In genomic region chr17:87550518-87551164, GRCm38 (mm10) we compare ENCODE assay signal across 12 mouse cellular contexts.
DNase-seq lines count a peak whose midpoint lies in the region; ATAC-seq and TF ChIP-seq lines count a peak whose summit lies in the region.
"Had no signal": no experiment of that assay in that cellular context is flagged by ENCODE, and none has a peak within 500 bp of the region (broad histone marks: within the 10 kb centered on the region; RNA-seq: fewer than 3 reads in every experiment).

No protein-coding gene starts in this region.

- peaks cover under 1% of the 10 kb centered on the region; the same call in 1 of the 2 replicates for H3K9me3 ChIP-seq in kidney, embryonic 16.5 days (ENCODE audit: low read length)
- no peaks in the 10 kb centered on the region for H3K9me3 ChIP-seq in hindbrain, embryonic 14.5 days (ENCODE audit: control insufficient read depth, low read length)
- H3K9me3 ChIP-seq: embryonic facial prominence, embryonic 13.5 days had no signal

- no peak overlapping the region for H3ac ChIP-seq in myocyte (ENCODE audit: control insufficient read depth, insufficient read length)

- no peaks in the 10 kb centered on the region for H3K27me3 ChIP-seq in kidney, embryonic 16.5 days (ENCODE audit: insufficient read depth, low read length)
- no peaks in the 10 kb centered on the region for H3K27me3 ChIP-seq in kidney, adult 2 months (replicated peaks; ENCODE audit: control insufficient read depth, insufficient read depth, low read length)
- H3K27me3 ChIP-seq in myocyte (ENCODE audit: control insufficient read depth, insufficient read depth, insufficient read length), result no peaks in the 10 kb centered on the region
- H3K27me3 ChIP-seq in hindbrain, embryonic 14.5 days (ENCODE audit: control insufficient read depth, insufficient read depth, low read length), result no peaks in the 10 kb centered on the region
- H3K27me3 ChIP-seq: CH12.LX; embryonic facial prominence, embryonic 13.5 days had no signal

- no peak for TF ChIP-seq POLR2A in kidney, adult 2 months (IDR thresholded peaks at IDR 0.05; ENCODE audit: low read depth, low read length)
- TF ChIP-seq POLR2A in embryonic fibroblast, embryonic 13.5 days (IDR thresholded peaks at IDR 0.05; ENCODE audit: low read depth, low read length), result no peak
- no peak for TF ChIP-seq POLR2A in myocyte (IDR thresholded peaks at IDR 0.05; ENCODE audit: insufficient read length, low read depth)

- H3K79me2 ChIP-seq in myocyte (ENCODE audit: control insufficient read depth, insufficient read depth), result no peaks in the 10 kb centered on the region

- H3K36me3 ChIP-seq in kidney, embryonic 16.5 days (ENCODE audit: insufficient read depth, low read length), result no peaks in the 10 kb centered on the region
- H3K36me3 ChIP-seq in kidney, adult 2 months (ENCODE audit: control insufficient read depth, insufficient read depth, low read length), result no peaks in the 10 kb centered on the region
- H3K36me3 ChIP-seq in myocyte (ENCODE audit: control insufficient read depth, insufficient read depth), result no peaks in the 10 kb centered on the region
- H3K36me3 ChIP-seq in hindbrain, embryonic 14.5 days (replicated peaks; ENCODE audit: control insufficient read depth, insufficient read depth), result no peaks in the 10 kb centered on the region
- H3K36me3 ChIP-seq: embryonic facial prominence, embryonic 13.5 days had no signal

- peak; percentile 89 for ATAC-seq in kidney, embryonic 16.5 days (ENCODE audit: low FRiP score, low TSS enrichment)
- ATAC-seq in hindbrain, embryonic 14.5 days (ENCODE audit: low FRiP score), result no peak

- no peak for DNase-seq in kidney, adult 2 months
- peak; percentile 41 for DNase-seq in R1 (ENCODE audit: low read depth, low spot score)
- DNase-seq in cerebellum, adult 11-12 months, result no peak
- no peak for DNase-seq in hindbrain, embryonic 14.5 days (ENCODE audit: low spot score)
- no peak for DNase-seq in T-cell, adult 2 months (ENCODE audit: low spot score)
- DNase-seq: lung, postnatal 14 days; thymus, postnatal 4 days had no signal

- WGBS in kidney, embryonic 16.5 days, result 41% methylated on average over 13 of the region's 13 CpGs
- WGBS in kidney, adult 2 months, result 47% methylated on average over 13 of the region's 13 CpGs
- 72% methylated on average over 13 of the region's 13 CpGs for WGBS in hindbrain, embryonic 14.5 days

- TF ChIP-seq CTCF in kidney, adult 2 months (conservative IDR thresholded peaks at IDR 0.05; ENCODE audit: insufficient read depth, insufficient read length, low read depth, low read length), result no peak
- no peak for TF ChIP-seq CTCF in embryonic fibroblast, embryonic 13.5 days (IDR thresholded peaks at IDR 0.05; ENCODE audit: borderline replicate concordance, insufficient read depth, low read length)

- no peak overlapping the region for H3K4me3 ChIP-seq in kidney, embryonic 16.5 days (ENCODE audit: low read length)
- no peak overlapping the region for H3K4me3 ChIP-seq in kidney, adult 2 months (ENCODE audit: insufficient read depth, low read depth, low read length)
- no peak overlapping the region for H3K4me3 ChIP-seq in embryonic fibroblast, embryonic 13.5 days (ENCODE audit: insufficient read depth, low read length)
- H3K4me3 ChIP-seq in myocyte, result no peak overlapping the region
- no peak overlapping the region for H3K4me3 ChIP-seq in hindbrain, embryonic 14.5 days (replicated peaks; ENCODE audit: low read length)
- H3K4me3 ChIP-seq: embryonic facial prominence, embryonic 13.5 days had no signal

- H3K27ac ChIP-seq in kidney, embryonic 16.5 days (ENCODE audit: low read length), result peak overlapping the region; percentile 76
- no peak overlapping the region for H3K27ac ChIP-seq in kidney, adult 2 months (ENCODE audit: insufficient read depth, low read depth, low read length)
- H3K27ac ChIP-seq in embryonic fibroblast, embryonic 13.5 days (ENCODE audit: insufficient read depth, low read length), result peak overlapping the region; percentile 0; the same call in 1 of the 2 replicates
- H3K27ac ChIP-seq in hindbrain, embryonic 14.5 days, result no peak overlapping the region
- H3K27ac ChIP-seq: embryonic facial prominence, embryonic 13.5 days had no signal

- peaks cover 6% of the 10 kb centered on the region; the same call in 1 of the 2 replicates for H3K4me1 ChIP-seq in kidney, embryonic 16.5 days (ENCODE audit: insufficient read depth, low read length)
- H3K4me1 ChIP-seq in kidney, adult 2 months (ENCODE audit: control insufficient read depth, insufficient read depth, low read length), result no peaks in the 10 kb centered on the region
- H3K4me1 ChIP-seq in embryonic fibroblast, embryonic 13.5 days (ENCODE audit: control insufficient read depth, insufficient read depth, low read length), result no peaks in the 10 kb centered on the region
- no peaks in the 10 kb centered on the region for H3K4me1 ChIP-seq in hindbrain, embryonic 14.5 days (replicated peaks; ENCODE audit: control insufficient read depth, insufficient read depth, low read length)
- H3K4me1 ChIP-seq: embryonic facial prominence, embryonic 13.5 days had no signal

- no peak overlapping the region for H3K4me2 ChIP-seq in kidney, embryonic 16.5 days (replicated peaks; ENCODE audit: low read depth, low read length)
- H3K4me2 ChIP-seq in myocyte (ENCODE audit: low read depth), result peak overlapping the region; percentile 48
- no peak overlapping the region for H3K4me2 ChIP-seq in hindbrain, embryonic 14.5 days (replicated peaks)
- H3K4me2 ChIP-seq: embryonic facial prominence, embryonic 13.5 days had no signal

- H3K9ac ChIP-seq in kidney, embryonic 16.5 days (replicated peaks; ENCODE audit: low read length), result no peak overlapping the region
- no peak overlapping the region for H3K9ac ChIP-seq in hindbrain, embryonic 14.5 days
- H3K9ac ChIP-seq: embryonic facial prominence, embryonic 13.5 days had no signal

TF ChIP-seq in myocyte, 11 proteins besides CTCF, POLR2A, EP300 and RAD21:
- TF ChIP-seq POLR2AphosphoS2 (IDR thresholded peaks at IDR 0.05; ENCODE audit: insufficient read length, low read depth), result no peak
- TF ChIP-seq TCF3 (IDR thresholded peaks at IDR 0.05; ENCODE audit: insufficient read length, low read depth), result no peak
- no peak for TF ChIP-seq USF1 (IDR thresholded peaks at IDR 0.05; ENCODE audit: low read depth)
- no peak for TF ChIP-seq SRF (IDR thresholded peaks at IDR 0.05; ENCODE audit: control insufficient read depth, insufficient read length, low read depth)
- TF ChIP-seq E2F4 (IDR thresholded peaks at IDR 0.05; ENCODE audit: insufficient read depth), result no peak
- no peak for TF ChIP-seq MYOD1 (IDR thresholded peaks at IDR 0.05; ENCODE audit: control insufficient read depth in 1 of 3, insufficient read length in 2 of 3, low read depth in 2 of 3)
- no peak for TF ChIP-seq MYOG (IDR thresholded peaks at IDR 0.05; ENCODE audit: control insufficient read depth in 1 of 3, insufficient read depth in 1 of 3, insufficient read length in 2 of 3, low read depth in 2 of 3)
- no peak for TF ChIP-seq REST (IDR thresholded peaks at IDR 0.05; ENCODE audit: insufficient read depth, insufficient read length)
- TF ChIP-seq TCF12 (IDR thresholded peaks at IDR 0.05; ENCODE audit: insufficient read depth, poor library complexity, severe bottlenecking), result no peak
- TF ChIP-seq CEBPB (IDR thresholded peaks at IDR 0.05; ENCODE audit: insufficient read depth, poor library complexity, severe bottlenecking), result no peak

Comparison
In these comparisons a context has a peak if more than half of its experiments do, and no peak if none do; other contexts are left out.
1. H3K27ac ChIP-seq: peak in kidney, embryonic 16.5 days (single experiment) and embryonic fibroblast, embryonic 13.5 days (single experiment); none in kidney, adult 2 months (single experiment) and hindbrain, embryonic 14.5 days (single experiment).